Mouse (Mus musculus) CH12.LX (cell line): Measurements from ENCODE around the gene Rsph9. TPM values are rescaled to one million over a fixed set of nuclear protein-coding genes. Genes with fewer than 3 reads are reported as not detected.

Source experiments
- DNase-seq: peaks from one replicate; pipeline ENCODE4 v3.0.0-alpha.2; 2013; ENCODE audit errors: extremely low read depth
- H3K27ac ChIP-seq: 2 replicates; pipeline ENCODE4 v1.5.1; 2012; ENCODE audit warnings: low read depth, mild to moderate bottlenecking, control low read depth, moderate library complexity; ENCODE audit not compliant: insufficient read depth
- H3K27me3 ChIP-seq: replicated peaks from 2 replicates; pipeline ENCODE3; 2012; ENCODE audit warnings: inconsistent platforms
- H3K36me3 ChIP-seq, 2 experiments: replicated peaks in 1 of 2; 2 replicates each; pipeline versions ENCODE3 to v1.6.1; 2012; ENCODE audit warnings: inconsistent platforms in 1 of 2, low read length in 1 of 2, mild to moderate bottlenecking in 1 of 2, mixed read lengths in 1 of 2, moderate library complexity in 1 of 2; ENCODE audit not compliant: control insufficient read depth in 1 of 2, insufficient read depth in 1 of 2
- H3K4me1 ChIP-seq, 2 experiments: 2 replicates each; pipeline ENCODE4 v1.6.1; 2012; ENCODE audit warnings: inconsistent platforms in 1 of 2, moderate library complexity in 1 of 2; ENCODE audit not compliant: insufficient read depth in 2 of 2, control insufficient read depth in 1 of 2
- H3K4me2 ChIP-seq: 2 replicates; pipeline ENCODE4 v1.6.1; 2012; ENCODE audit warnings: low read depth, mild to moderate bottlenecking, control low read depth; ENCODE audit not compliant: poor library complexity, insufficient read depth, severe bottlenecking
- H3K4me3 ChIP-seq, 3 experiments: fragments of 150-350 bp in 1 of 3; sonication (generic) in 1 of 3; replicated peaks in 1 of 3; 2 replicates each; pipeline versions ENCODE3 to v1.5.1; 2011 to 2012; ENCODE audit warnings: low read depth in 2 of 3, low read length in 2 of 3, mild to moderate bottlenecking in 2 of 3, moderate library complexity in 2 of 3, control low read depth in 1 of 3, improper control_type of control experiment in 1 of 3, inconsistent platforms in 1 of 3, mixed read lengths in 1 of 3; ENCODE audit not compliant: poor library complexity in 1 of 3
- H3K79me2 ChIP-seq: replicated peaks from 2 replicates; pipeline ENCODE4 v1.6.1; 2012; ENCODE audit warnings: mild to moderate bottlenecking, moderate library complexity; ENCODE audit not compliant: control insufficient read depth, poor library complexity, insufficient read depth, severe bottlenecking; ENCODE audit errors: extremely low read depth
- H3K9ac ChIP-seq: 2 replicates; pipeline ENCODE4 v1.6.1; 2012; ENCODE audit warnings: low read depth, mild to moderate bottlenecking, control low read depth, moderate library complexity; ENCODE audit not compliant: insufficient read depth
- H3K9me3 ChIP-seq: replicated peaks from 2 replicates; pipeline ENCODE3; 2012; ENCODE audit warnings: low read length, inconsistent platforms, mixed read lengths
- BHLHE40 ChIP-seq: IDR thresholded peaks from 2 replicates; pipeline ENCODE4 v1.6.1; 2011; ENCODE audit warnings: mild to moderate bottlenecking, low read depth, low read length, improper control_type of control experiment
- CHD1 ChIP-seq: IDR thresholded peaks from 2 replicates; pipeline ENCODE4 v1.6.1; 2012; ENCODE audit warnings: low read depth, low read length, improper control_type of control experiment, inconsistent platforms
- CHD2 ChIP-seq: IDR thresholded peaks from 2 replicates; pipeline ENCODE4 v1.6.1; 2011; ENCODE audit warnings: low read length, improper control_type of control experiment
- CTCF ChIP-seq, 2 experiments: IDR thresholded peaks in 1 of 2; conservative IDR thresholded peaks in 1 of 2; 2 replicates each; pipeline ENCODE4 v1.5.1; 2011 to 2012; ENCODE audit warnings: low read depth in 2 of 2, low read length in 2 of 2, improper control_type of control experiment in 1 of 2, inconsistent platforms in 1 of 2, mild to moderate bottlenecking in 1 of 2, moderate library complexity in 1 of 2
- E2F4 ChIP-seq: IDR thresholded peaks from 2 replicates; pipeline ENCODE4 v1.6.1; 2011; ENCODE audit warnings: low read depth, low read length, improper control_type of control experiment; ENCODE audit not compliant: insufficient replicate concordance
- ELF1 ChIP-seq: IDR thresholded peaks from 2 replicates; pipeline ENCODE4 v1.6.1; 2014; ENCODE audit warnings: low read depth, mild to moderate bottlenecking, inconsistent platforms, low read length, improper control_type of control experiment
- EP300 ChIP-seq: IDR thresholded peaks from 2 replicates; pipeline ENCODE4 v1.6.1; 2011; ENCODE audit warnings: low read length, improper control_type of control experiment
- ETS1 ChIP-seq: conservative IDR thresholded peaks from 2 replicates; pipeline ENCODE4 v1.6.1; 2012; ENCODE audit warnings: low read depth, mild to moderate bottlenecking, inconsistent platforms, low read length, improper control_type of control experiment, moderate library complexity
- GABPA ChIP-seq: IDR thresholded peaks from 2 replicates; pipeline ENCODE4 v1.6.1; 2012; ENCODE audit warnings: low read depth, low read length, improper control_type of control experiment, inconsistent platforms; ENCODE audit not compliant: insufficient replicate concordance
- HCFC1 ChIP-seq: IDR thresholded peaks from 2 replicates; pipeline ENCODE4 v1.6.1; 2012; ENCODE audit warnings: low read depth, mild to moderate bottlenecking, inconsistent platforms, low read length, improper control_type of control experiment
- IRF4 ChIP-seq: IDR thresholded peaks from 2 replicates; pipeline ENCODE4 v1.6.1; 2014; ENCODE audit warnings: low read depth, mild to moderate bottlenecking, inconsistent platforms, low read length, improper control_type of control experiment
- JUN ChIP-seq: IDR thresholded peaks from 2 replicates; pipeline ENCODE4 v1.6.1; 2011; ENCODE audit warnings: low read depth, mild to moderate bottlenecking, low read length, improper control_type of control experiment, moderate library complexity; ENCODE audit not compliant: insufficient read depth
- JUND ChIP-seq: conservative IDR thresholded peaks from 2 replicates; pipeline ENCODE4 v1.6.1; 2011; ENCODE audit warnings: low read depth, low read length, improper control_type of control experiment
- KAT2A ChIP-seq: IDR thresholded peaks from 2 replicates; pipeline ENCODE4 v1.6.1; 2012; ENCODE audit warnings: low read length, improper control_type of control experiment, inconsistent platforms; ENCODE audit not compliant: insufficient replicate concordance
- MAFK ChIP-seq: IDR thresholded peaks from 2 replicates; pipeline ENCODE4 v1.6.1; 2011; ENCODE audit warnings: low read length, improper control_type of control experiment; ENCODE audit not compliant: insufficient replicate concordance
- MAX ChIP-seq: IDR thresholded peaks from 2 replicates; pipeline ENCODE4 v1.6.1; 2011; ENCODE audit warnings: low read length, improper control_type of control experiment
- MAZ ChIP-seq: IDR thresholded peaks from 2 replicates; pipeline ENCODE4 v1.6.1; 2012; ENCODE audit warnings: low read depth, mild to moderate bottlenecking, inconsistent platforms, low read length, improper control_type of control experiment, moderate library complexity
- MEF2A ChIP-seq: IDR thresholded peaks from 2 replicates; pipeline ENCODE4 v1.6.1; 2014; ENCODE audit warnings: low read depth, mild to moderate bottlenecking, inconsistent platforms, low read length, improper control_type of control experiment, borderline replicate concordance
- MXI1 ChIP-seq: IDR thresholded peaks from 2 replicates; pipeline ENCODE4 v1.6.1; 2011; ENCODE audit warnings: mild to moderate bottlenecking, low read depth, low read length, improper control_type of control experiment
- MYC ChIP-seq: IDR thresholded peaks from 2 replicates; pipeline ENCODE4 v1.6.1; 2011; ENCODE audit warnings: low read depth, mild to moderate bottlenecking, improper control_type of control experiment, low read length
- NELFE ChIP-seq: IDR thresholded peaks from 2 replicates; pipeline ENCODE4 v1.6.1; 2011; ENCODE audit warnings: low read depth, low read length, improper control_type of control experiment
- NRF1 ChIP-seq: IDR thresholded peaks from 2 replicates; pipeline ENCODE4 v1.6.1; 2014; ENCODE audit warnings: low read depth, mild to moderate bottlenecking, inconsistent platforms, low read length, improper control_type of control experiment, moderate library complexity
- PAX5 ChIP-seq: IDR thresholded peaks from 2 replicates; pipeline ENCODE4 v1.6.1; 2012; ENCODE audit warnings: low read length, inconsistent platforms, mixed read lengths
- POLR2A ChIP-seq: IDR thresholded peaks from 2 replicates; pipeline ENCODE4 v1.6.1; 2011; ENCODE audit warnings: low read depth, mild to moderate bottlenecking, improper control_type of control experiment, low read length
- POLR2AphosphoS2 ChIP-seq: IDR thresholded peaks from 2 replicates; pipeline ENCODE4 v1.6.1; 2011; ENCODE audit warnings: low read depth, low read length, improper control_type of control experiment
- RAD21 ChIP-seq: IDR thresholded peaks from 2 replicates; pipeline ENCODE4 v1.6.1; 2011; ENCODE audit warnings: low read depth, mild to moderate bottlenecking, low read length, improper control_type of control experiment, moderate library complexity
- RCOR1 ChIP-seq: conservative IDR thresholded peaks from 2 replicates; pipeline ENCODE4 v1.6.1; 2012; ENCODE audit warnings: low read depth, mild to moderate bottlenecking, inconsistent platforms, low read length, improper control_type of control experiment
- SIN3A ChIP-seq: IDR thresholded peaks from 2 replicates; pipeline ENCODE4 v1.6.1; 2012; ENCODE audit warnings: low read length, improper control_type of control experiment, inconsistent platforms
- SMC3 ChIP-seq: IDR thresholded peaks from 2 replicates; pipeline ENCODE4 v1.6.1; 2011; ENCODE audit warnings: low read depth, low read length, improper control_type of control experiment
- TBP ChIP-seq: conservative IDR thresholded peaks from 2 replicates; pipeline ENCODE4 v1.6.1; 2011; ENCODE audit warnings: low read depth, low read length, improper control_type of control experiment
- TCF12 ChIP-seq: IDR thresholded peaks from 2 replicates; pipeline ENCODE4 v1.6.1; 2014; ENCODE audit warnings: low read depth, mild to moderate bottlenecking, inconsistent platforms, low read length, improper control_type of control experiment
- UBTF ChIP-seq: IDR thresholded peaks from 2 replicates; pipeline ENCODE4 v1.6.1; 2012; ENCODE audit warnings: low read depth, mild to moderate bottlenecking, inconsistent platforms, low read length, improper control_type of control experiment, moderate library complexity
- USF1 ChIP-seq: IDR thresholded peaks from 2 replicates; pipeline ENCODE4 v1.6.1; 2014; ENCODE audit warnings: low read depth, mild to moderate bottlenecking, inconsistent platforms, low read length, improper control_type of control experiment
- USF2 ChIP-seq: conservative IDR thresholded peaks from 2 replicates; pipeline ENCODE4 v1.6.1; 2011; ENCODE audit warnings: low read depth, low read length, improper control_type of control experiment
- ZC3H11A ChIP-seq: IDR thresholded peaks from 2 replicates; pipeline ENCODE4 v1.6.1; 2012; ENCODE audit warnings: low read depth, mild to moderate bottlenecking, inconsistent platforms, low read length, improper control_type of control experiment
- ZKSCAN1 ChIP-seq: IDR thresholded peaks from 2 replicates; pipeline ENCODE4 v1.6.1; 2012; ENCODE audit warnings: low read depth, inconsistent platforms, low read length, improper control_type of control experiment, borderline replicate concordance
- ZMIZ1 ChIP-seq: IDR thresholded peaks from 2 replicates; pipeline ENCODE4 v1.6.1; 2012; ENCODE audit warnings: low read depth, mild to moderate bottlenecking, inconsistent platforms, low read length, improper control_type of control experiment
- ZNF384 ChIP-seq: IDR thresholded peaks from 2 replicates; pipeline ENCODE4 v1.6.1; 2012; ENCODE audit warnings: low read depth, low read length, improper control_type of control experiment, inconsistent platforms
- dilution Hi-C: fragments of 300-500 bp; cut with MboI; formaldehyde crosslinking; loops from 2 replicates; pipeline ENCODE4 v1.14.3; 2020; ENCODE audit warnings: low sequenced_read_pairs; ENCODE audit not compliant: extremely low pct_unique_long_range_greater_than_20kb, extremely low pct_ligation_motif_present
- in situ Hi-C: fragments of 300-500 bp; cut with MboI; formaldehyde crosslinking; loops from 3 replicates; pipeline ENCODE4 v1.14.3; 2019; ENCODE audit warnings: low sequenced_read_pairs, low pct_ligation_motif_present, low pct_unique_long_range_greater_than_20kb, mixed read lengths
- polyA plus RNA-seq: library from polyadenylated mRNA; unstranded; fragments of >175 nt; gene quantifications from 2 replicates; pipeline ENCODE4 v1.2.1, GENCODE M21; 2012; ENCODE audit warnings: low read depth; ENCODE audit not compliant: insufficient read length
- total RNA-seq, 2 experiments: library from RNA; depleted of rRNA; stranded (reverse); fragments of 300-350 nt in 1 of 2; fragments of >200 nt in 1 of 2; gene quantifications; 2 replicates each; pipeline ENCODE4 v1.2.3; 2012 to 2014

Rsph9 gene
- total and polyA plus RNA-seq, 3 experiments = 0.61 to 1.1 TPM; not detected in 1

DNA sequence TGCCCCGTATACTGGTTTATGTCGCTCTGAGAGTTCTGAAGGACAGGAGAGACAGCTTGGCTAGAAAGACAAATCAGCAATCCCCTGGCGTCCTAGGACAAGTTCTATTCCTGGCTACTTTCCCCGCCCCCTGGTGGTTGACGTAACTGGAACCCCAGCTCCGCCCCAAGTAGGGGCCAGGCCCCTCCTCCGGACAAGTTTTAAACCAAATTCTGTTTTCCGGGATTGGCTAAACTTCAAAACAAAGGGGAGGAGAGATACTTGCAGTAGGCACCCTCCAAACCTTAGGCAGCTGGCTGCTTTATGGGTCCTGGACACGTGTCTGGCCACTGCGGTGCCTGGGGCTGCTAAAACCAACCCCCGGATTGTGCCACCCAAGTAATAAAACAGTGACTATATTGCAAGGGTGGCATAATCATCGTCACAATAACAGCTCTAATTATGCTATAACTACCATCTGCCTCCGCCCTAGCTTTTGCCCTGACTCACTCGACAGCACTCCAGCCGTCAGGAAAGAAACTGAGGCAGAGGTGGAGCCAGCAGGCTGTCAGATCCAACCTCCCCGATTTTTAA, 16.2 kb upstream of the Rsph9 start:
- dilution Hi-C loops = no loop called here
- H3K27ac ChIP-seq = peak overlapping the region; percentile 85
- DNase-seq = peak; percentile 90
- TF ChIP-seq UBTF (no peak), ZKSCAN1 (no peak), RCOR1 (no peak), NRF1 (peak; percentile 26; the same call in 1 of the 2 replicates), TCF12 (peak; percentile 65; the same call in 1 of the 2 replicates), MYC (peak; percentile 72), ELF1 (peak; percentile 74), CHD2 (no peak), ZMIZ1 (peak; percentile 42), NELFE (peak; percentile 71), MAX (peak; percentile 88), PAX5 (no peak), SIN3A (peak; percentile 76), ZNF384 (no peak), JUND (no peak), E2F4 (no peak), POLR2AphosphoS2 (no peak; the same call in 1 of the 2 replicates), MXI1 (peak; percentile 97), USF1 (no peak), ZC3H11A (no peak), RAD21 (no peak), HCFC1 (no peak), POLR2A (peak; percentile 74), IRF4 (peak; percentile 49), CHD1 (peak; percentile 45; the same call in 1 of the 2 replicates), TBP (peak; percentile 55; the same call in 1 of the 2 replicates), JUN (no peak), USF2 (no peak), KAT2A (0 out of 2 replicates have a peak, but pooled peaks have one; percentile 38), GABPA (no peak), BHLHE40 (peak; percentile 17; the same call in 1 of the 2 replicates), ETS1 (no peak; the same call in 1 of the 2 replicates), EP300 (no peak), MEF2A (peak; percentile 93), MAFK (no peak), CTCF (conservative IDR thresholded peaks at IDR 0.05 in 1 of 2, IDR thresholded peaks at IDR 0.05 in 1 of 2; ENCODE audit: low read depth in 2 of 2, low read length in 2 of 2) (no peak), SMC3 (no peak), MAZ (peak; percentile 58; the same call in 1 of the 2 replicates)
- TF ChIP-seq, all 38 proteins: peak for 17
- in situ Hi-C loops = no loop called here
- H3K4me3 ChIP-seq = peak overlapping the region; percentile 67 to 71 (median 67)
- peaks cover 13 to 14% of the 10 kb centered on the region in 2 experiments for H3K36me3 ChIP-seq
- H3K79me2 ChIP-seq = peaks cover 15% of the 10 kb centered on the region
- peak overlapping the region; percentile 83 for H3K4me2 ChIP-seq
- peaks cover 10 to 35% of the 10 kb centered on the region in 2 experiments for H3K4me1 ChIP-seq
- H3K9me3 ChIP-seq = no peaks in the 10 kb centered on the region
- H3K27me3 ChIP-seq = no peaks in the 10 kb centered on the region
- peak overlapping the region; percentile 78 for H3K9ac ChIP-seq
